Mouse (Mus musculus) heart, adult 2 months (tissue): Measurements from ENCODE around the gene Gm45062. TPM values are rescaled to one million over a fixed set of nuclear protein-coding genes. Genes with fewer than 3 reads are reported as not detected.

Source experiments
- DNase-seq, 2 experiments: peaks; one replicate each; pipeline ENCODE4 v3.0.0; 2021
- H3K27ac ChIP-seq: fragments of 200-600 bp; 2 replicates; pipeline ENCODE4 v1.8.1; 2022
- H3K27me3 ChIP-seq: fragments of 200-500 bp; 2 replicates; pipeline ENCODE4 v1.6.1; 2012; ENCODE audit warnings: mild to moderate bottlenecking, low read length, inconsistent platforms, mixed read lengths; ENCODE audit not compliant: control insufficient read depth, insufficient read depth
- H3K36me3 ChIP-seq: fragments of 200-500 bp; 2 replicates; pipeline ENCODE4 v1.6.1; 2012; ENCODE audit warnings: low read length, inconsistent platforms; ENCODE audit not compliant: control insufficient read depth, insufficient read depth
- H3K4me1 ChIP-seq: fragments of 200-500 bp; 2 replicates; pipeline ENCODE4 v1.6.1; 2011; ENCODE audit warnings: low read length; ENCODE audit not compliant: control insufficient read depth, insufficient read depth
- H3K4me3 ChIP-seq: fragments of 200-600 bp; 2 replicates; pipeline ENCODE4 v1.8.1; 2022
- H3K79me2 ChIP-seq: fragments of 200-500 bp; replicated peaks from 2 replicates; pipeline ENCODE4 v1.6.1; 2012; ENCODE audit warnings: mild to moderate bottlenecking, inconsistent platforms, low read length, moderate library complexity, mixed read lengths; ENCODE audit not compliant: control insufficient read depth, insufficient read depth
- H3K9ac ChIP-seq: fragments of 200-500 bp; 2 replicates; pipeline ENCODE4 v1.6.1; 2012; ENCODE audit warnings: low read depth, mild to moderate bottlenecking, control low read depth, inconsistent platforms, low read length, mixed read lengths
- CTCF ChIP-seq: fragments of 200-600 bp; IDR thresholded peaks from 2 replicates; pipeline ENCODE4 v1.8.1; 2022; ENCODE audit warnings: antibody characterized with exemption, mild to moderate bottlenecking, moderate library complexity
- EP300 ChIP-seq: fragments of 200-500 bp; IDR thresholded peaks from 2 replicates; pipeline ENCODE4 v1.6.1; 2011; ENCODE audit warnings: low read depth, low read length, control low read depth; ENCODE audit not compliant: insufficient read depth
- POLR2A ChIP-seq: fragments of 200-500 bp; IDR thresholded peaks from 2 replicates; pipeline ENCODE4 v1.6.1; 2011; ENCODE audit warnings: mild to moderate bottlenecking, low read depth, low read length, control low read depth; ENCODE audit not compliant: insufficient read depth
- WGBS: fragments of 180-500 bp; shearing (Covaris S2); methylation state at CpG from one replicate; pipeline ENCODE4 v1.1.7; 2018; 5-methylcytosine and 5-hydroxymethylcytosine counted together
- intact Hi-C: fragments of 180-260 bp; cut with DNase I; formaldehyde crosslinking; loops from one replicate; pipeline ENCODE4 v1.15.1; 2025
- polyA plus RNA-seq: library from polyadenylated mRNA; depleted of rRNA; stranded (reverse); fragments of >200 nt; gene quantifications from 2 replicates; pipeline ENCODE4 v1.2.3, GENCODE M21; 2012
- total RNA-seq, 2 experiments: library from RNA; stranded (reverse); gene quantifications; 2 replicates each; pipeline ENCODE4 v1.2.3; 2021

Gm45062 gene
- total and polyA plus RNA-seq, 3 experiments: 0.57 to 1.9 TPM; not detected in 1

- intact Hi-C loops: no loop called here
These were observed 131.7 kb downstream of the Gm45062 start for GRCm38 (mm10) chr6:8390935-8391334.

GRCm38 (mm10) chr6:8393029-8393428, 133.8 kb downstream of the Gm45062 start:
- TF ChIP-seq CTCF: no peak
- TF ChIP-seq POLR2A: no peak
- TF ChIP-seq EP300: no peak
- intact Hi-C loops: no loop called here
- Histone ChIP-seq H3K27me3 (no peaks in the 10 kb centered on the region), H3K9ac (no peak overlapping the region), H3K4me1 (no peaks in the 10 kb centered on the region), H3K36me3 (no peaks in the 10 kb centered on the region), H3K27ac (no peak overlapping the region), H3K4me3 (no peak overlapping the region), H3K79me2 (no peaks in the 10 kb centered on the region)
- WGBS: 73% methylated on average over 4 of the region's 4 CpGs
- no peak for DNase-seq

More at GRCm38 (mm10) chr6:8390935-8391334, 131.7 kb downstream of the Gm45062 start:
- Histone ChIP-seq H3K9ac (no peak overlapping the region), H3K79me2 (no peaks in the 10 kb centered on the region), H3K27ac (no peak overlapping the region), H3K36me3 (no peaks in the 10 kb centered on the region), H3K4me1 (no peaks in the 10 kb centered on the region), H3K27me3 (no peaks in the 10 kb centered on the region), H3K4me3 (no peak overlapping the region)
- WGBS: 92% methylated on average over 2 of the region's 2 CpGs
- no peak for DNase-seq
- TF ChIP-seq CTCF (no peak), POLR2A (no peak), EP300 (no peak)

- no peak for DNase-seq
- TF ChIP-seq EP300 (no peak), CTCF (no peak), POLR2A (no peak)
- no peaks in the 10 kb centered on the region for H3K36me3 ChIP-seq
- H3K27ac ChIP-seq: no peak overlapping the region
- no peak overlapping the region for H3K4me3 ChIP-seq
- H3K27me3 ChIP-seq: no peaks in the 10 kb centered on the region
- intact Hi-C loops: no loop called here
- H3K79me2 ChIP-seq: no peaks in the 10 kb centered on the region
- no peaks in the 10 kb centered on the region for H3K4me1 ChIP-seq
- H3K9ac ChIP-seq: no peak overlapping the region
These were observed 134.8 kb downstream of the Gm45062 start for GRCm38 (mm10) chr6:8394044-8394443.

- WGBS: 75% methylated on average over 4 of the region's 4 CpGs
- Histone ChIP-seq H3K36me3 (no peaks in the 10 kb centered on the region), H3K27me3 (no peaks in the 10 kb centered on the region), H3K79me2 (no peaks in the 10 kb centered on the region), H3K4me1 (no peaks in the 10 kb centered on the region), H3K9ac (no peak overlapping the region), H3K4me3 (no peak overlapping the region), H3K27ac (no peak overlapping the region)
- TF ChIP-seq CTCF (no peak), EP300 (no peak), POLR2A (no peak)
- DNase-seq: no peak
- intact Hi-C loops: no loop called here
These were observed 135.8 kb downstream of the Gm45062 start for GRCm38 (mm10) chr6:8395061-8395460.

GRCm38 (mm10) chr6:8397252-8397651, 138.0 kb downstream of the Gm45062 start:
- H3K4me3 ChIP-seq: no peak overlapping the region
- DNase-seq: no peak
- TF ChIP-seq CTCF (no peak), POLR2A (no peak), EP300 (no peak)

GRCm38 (mm10) chr6:8399710-8400109, 140.5 kb downstream of the Gm45062 start:
- Histone ChIP-seq H3K27ac (no peak overlapping the region), H3K4me3 (no peak overlapping the region), H3K4me1 (no peaks in the 10 kb centered on the region), H3K27me3 (no peaks in the 10 kb centered on the region), H3K9ac (no peak overlapping the region), H3K36me3 (no peaks in the 10 kb centered on the region), H3K79me2 (no peaks in the 10 kb centered on the region)
- TF ChIP-seq EP300: no peak
- no peak for TF ChIP-seq POLR2A
- no peak for TF ChIP-seq CTCF
- intact Hi-C loops: no loop called here
- no peak for DNase-seq
- WGBS: 96% methylated on average over 1 of the region's 1 CpGs

More at GRCm38 (mm10) chr6:8397252-8397651, 138.0 kb downstream of the Gm45062 start:
- WGBS: 91% methylated on average over 7 of the region's 7 CpGs
- no peaks in the 10 kb centered on the region for H3K4me1 ChIP-seq
- no peak overlapping the region for H3K9ac ChIP-seq
- no peak overlapping the region for H3K27ac ChIP-seq
- H3K36me3 ChIP-seq: no peaks in the 10 kb centered on the region
- intact Hi-C loops: no loop called here
- no peaks in the 10 kb centered on the region for H3K27me3 ChIP-seq
- H3K79me2 ChIP-seq: no peaks in the 10 kb centered on the region
